Mouse (Mus musculus) lung, adult 2 months (tissue): ENCODE data around the gene Hpgds. TPM values are rescaled to one million over a fixed set of nuclear protein-coding genes. Genes with fewer than 3 reads are reported as not detected.
A peak's percentile ranks its signal among the peaks of the same experiment; 100 is the strongest.

Experiments used
- DNase-seq: peaks from one replicate; pipeline ENCODE4 v3.0.0; 2022
- H3K4me1 ChIP-seq: fragments of 200-500 bp; 2 replicates; pipeline ENCODE4 v1.6.1; 2011; ENCODE audit warnings: low read length; ENCODE audit not compliant: control insufficient read depth, insufficient read depth
- H3K4me3 ChIP-seq: fragments of 200-500 bp; replicated peaks from 2 replicates; pipeline ENCODE3; 2011; ENCODE audit warnings: low read depth, mild to moderate bottlenecking, control low read depth, low read length; ENCODE audit errors: extremely low read depth
- CTCF ChIP-seq: fragments of 200-500 bp; IDR thresholded peaks from 2 replicates; pipeline ENCODE4 v1.5.1; 2011; ENCODE audit warnings: mild to moderate bottlenecking, low read length, control low read depth; ENCODE audit not compliant: insufficient read depth
- POLR2A ChIP-seq: fragments of 200-500 bp; IDR thresholded peaks from 2 replicates; pipeline ENCODE4 v1.6.1; 2011; ENCODE audit warnings: low read depth, mild to moderate bottlenecking, control low read depth, low read length, borderline replicate concordance; ENCODE audit errors: extremely low read depth
- WGBS: fragments of 180-500 bp; shearing (Covaris S2); methylation state at CpG from one replicate; pipeline ENCODE4 v1.1.7; 2018; 5-methylcytosine and 5-hydroxymethylcytosine counted together
- polyA plus RNA-seq: library from polyadenylated mRNA; depleted of rRNA; stranded (reverse); fragments of >200 nt; gene quantifications from 2 replicates; pipeline ENCODE4 v1.2.3, GENCODE M21; 2012; rRNA removed

Gene Hpgds
- polyA plus RNA-seq, 1 experiment = 0.57 TPM

GRCm38 (mm10) chr6:65140082-65140749, 4.5 kb downstream of the Hpgds start:
- H3K4me1 ChIP-seq = peaks cover 3% of the 10 kb centered on the region; the same call in 1 of the 2 replicates
- H3K4me3 ChIP-seq = no peak overlapping the region
- WGBS = 72% methylated on average over 5 of the region's 5 CpGs
- DNase-seq = no peak
- TF ChIP-seq POLR2A (no peak), CTCF (no peak)

- DNase-seq = no peak
- Histone ChIP-seq H3K4me1 (no peaks in the 10 kb centered on the region), H3K4me3 (no peak overlapping the region)
- WGBS = 71% methylated on average over 1 of the region's 1 CpGs
- TF ChIP-seq CTCF = no peak
- no peak for TF ChIP-seq POLR2A
Observed at GRCm38 (mm10) chr6:65138243-65138642, 6.5 kb downstream of the Hpgds start.

GRCm38 (mm10) chr6:65137802-65138201, 6.9 kb downstream of the Hpgds start:
- DNase-seq = no peak
- Histone ChIP-seq H3K4me3 (no peak overlapping the region), H3K4me1 (no peaks in the 10 kb centered on the region)
- no peak for TF ChIP-seq CTCF
- TF ChIP-seq POLR2A = no peak
- WGBS = 39% methylated on average over 2 of the region's 2 CpGs

GRCm38 (mm10) chr6:65132376-65132775, 12.3 kb downstream of the Hpgds start:
- Histone ChIP-seq H3K4me3 (no peak overlapping the region), H3K4me1 (no peaks in the 10 kb centered on the region)
- no peak for DNase-seq
- 67% methylated on average over 6 of the region's 6 CpGs for WGBS
- TF ChIP-seq CTCF (no peak), POLR2A (no peak)

- Histone ChIP-seq H3K4me1 (no peaks in the 10 kb centered on the region), H3K4me3 (no peak overlapping the region)
- peak; percentile 79 for TF ChIP-seq CTCF
- TF ChIP-seq POLR2A = no peak
- WGBS = 16% methylated on average over 2 of the region's 2 CpGs
- peak; percentile 33 for DNase-seq
Observed at GRCm38 (mm10) chr6:65126074-65126726, 18.5 kb downstream of the Hpgds start.

GRCm38 (mm10) chr6:65117540-65117939, 27.2 kb downstream of the Hpgds start:
- 88% methylated on average over 1 of the region's 1 CpGs for WGBS
- DNase-seq = no peak
- TF ChIP-seq CTCF (no peak), POLR2A (no peak)
- H3K4me3 ChIP-seq = no peak overlapping the region
- H3K4me1 ChIP-seq = no peaks in the 10 kb centered on the region

GRCm38 (mm10) chr6:65114902-65115301, 29.8 kb downstream of the Hpgds start:
- WGBS = 79% methylated on average over 2 of the region's 2 CpGs
- Histone ChIP-seq H3K4me1 (no peaks in the 10 kb centered on the region), H3K4me3 (no peak overlapping the region)
- DNase-seq = no peak
- TF ChIP-seq POLR2A (no peak), CTCF (no peak)

GRCm38 (mm10) chr6:65079139-65079538, 65.6 kb downstream of the Hpgds start:
- no peak for TF ChIP-seq CTCF
- WGBS = 69% methylated on average over 1 of the region's 1 CpGs
- Histone ChIP-seq H3K4me1 (no peaks in the 10 kb centered on the region), H3K4me3 (no peak overlapping the region)
- DNase-seq = no peak

- 76% methylated on average over 2 of the region's 2 CpGs for WGBS
- DNase-seq = no peak
- TF ChIP-seq CTCF = no peak
- Histone ChIP-seq H3K4me1 (no peaks in the 10 kb centered on the region), H3K4me3 (no peak overlapping the region)
Observed at GRCm38 (mm10) chr6:65075201-65075600, 69.5 kb downstream of the Hpgds start.

Other genes starting within 250 kb of the Hpgds start
- 7.6 and 14.5 TPM in 2 replicates for gene Smarcad1, start 102.3 kb downstream of the Hpgds start, polyA plus RNA-seq
- gene C130060K24Rik, start 236.2 kb upstream of the Hpgds start, polyA plus RNA-seq = not detected in 2 replicates